Mouse (Mus musculus): ENCODE results near the gene Gm3045. TPM values are rescaled to one million over a fixed set of nuclear protein-coding genes. Genes with fewer than 3 reads are reported as not detected.

Gene Gm3045
- polyA plus RNA-seq, 1 experiment from 2014 or later: not detected

DNA sequence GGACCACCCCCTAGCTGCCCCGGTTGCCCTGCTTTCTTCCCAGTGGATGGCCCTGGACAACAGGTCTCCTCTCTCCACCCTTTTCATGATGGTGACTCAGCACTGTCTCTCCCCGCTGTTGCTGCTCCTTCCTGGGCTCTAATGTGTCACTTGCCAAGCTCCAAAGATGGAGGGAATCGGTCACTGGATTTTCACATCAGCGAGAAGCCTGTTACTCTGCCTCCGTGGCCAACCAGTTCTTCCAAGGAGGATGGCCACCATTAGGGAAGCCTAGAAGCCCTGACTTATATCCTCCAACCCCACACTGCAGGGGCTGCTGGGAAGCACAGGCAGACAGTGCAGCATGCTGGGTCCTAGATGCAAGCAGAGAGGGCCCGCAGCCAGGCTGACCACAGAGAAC, 44.8 kb downstream of the Gm3045 start:
- no peak overlapping the region for H3K4me2 ChIP-seq
- H3K27me3 ChIP-seq (ENCODE audit: insufficient read depth, low read length): no peaks in the 10 kb centered on the region
- H3K9me3 ChIP-seq (ENCODE audit: low read depth, low read length): no peaks in the 10 kb centered on the region
- no peak for TF ChIP-seq CTCF (IDR thresholded peaks at IDR 0.05; ENCODE audit: low read depth)
- H3K4me1 ChIP-seq (ENCODE audit: insufficient read depth): no peaks in the 10 kb centered on the region
- no peak overlapping the region for H3K27ac ChIP-seq (ENCODE audit: low read depth)
- no peak overlapping the region for H3K4me3 ChIP-seq (ENCODE audit: low read depth, low read length)
- no peaks in the 10 kb centered on the region for H3K36me3 ChIP-seq (ENCODE audit: insufficient read depth)
- DNase-seq (no peak), ATAC-seq (ENCODE audit: insufficient read depth) (no peak)
- 79% methylated on average over 6 of the region's 6 CpGs for WGBS
- no peak overlapping the region for H3K9ac ChIP-seq

DNA sequence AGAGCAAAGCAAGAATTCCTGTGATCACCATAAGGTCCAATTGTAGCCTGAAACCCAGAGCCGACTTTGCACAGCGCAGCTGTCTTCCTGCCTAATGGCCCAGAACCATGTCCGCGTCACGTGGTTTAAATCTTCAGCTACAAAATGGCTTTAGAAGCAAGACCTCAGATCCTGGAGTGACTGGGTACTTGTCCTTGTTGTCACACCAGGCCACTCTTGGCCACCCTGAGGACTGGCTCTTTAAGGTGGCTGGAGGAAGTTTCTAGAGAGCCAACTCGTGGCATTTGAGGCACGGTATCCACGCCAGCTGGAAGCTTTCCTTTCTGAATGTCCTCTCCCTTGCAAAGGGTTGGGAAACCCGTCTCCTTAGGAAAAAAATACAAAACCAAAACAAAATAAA, 45.6 kb downstream of the Gm3045 start:
- WGBS: 60% methylated on average over 9 of the region's 9 CpGs
- no peak overlapping the region for H3K4me2 ChIP-seq
- ATAC-seq (ENCODE audit: insufficient read depth): no peak
- peak; percentile 47 for DNase-seq
- H3K27ac ChIP-seq (ENCODE audit: low read depth): peak overlapping the region; percentile 45; the same call in 1 of the 2 replicates
- H3K27me3 ChIP-seq (ENCODE audit: insufficient read depth, low read length): no peaks in the 10 kb centered on the region
- no peak for TF ChIP-seq CTCF (IDR thresholded peaks at IDR 0.05; ENCODE audit: low read depth)
- no peak overlapping the region for H3K9ac ChIP-seq
- no peak overlapping the region for H3K4me3 ChIP-seq (ENCODE audit: low read depth, low read length)
- no peaks in the 10 kb centered on the region for H3K4me1 ChIP-seq (ENCODE audit: insufficient read depth)
- H3K36me3 ChIP-seq (ENCODE audit: insufficient read depth): no peaks in the 10 kb centered on the region
- H3K9me3 ChIP-seq (ENCODE audit: low read depth, low read length): no peaks in the 10 kb centered on the region

DNA sequence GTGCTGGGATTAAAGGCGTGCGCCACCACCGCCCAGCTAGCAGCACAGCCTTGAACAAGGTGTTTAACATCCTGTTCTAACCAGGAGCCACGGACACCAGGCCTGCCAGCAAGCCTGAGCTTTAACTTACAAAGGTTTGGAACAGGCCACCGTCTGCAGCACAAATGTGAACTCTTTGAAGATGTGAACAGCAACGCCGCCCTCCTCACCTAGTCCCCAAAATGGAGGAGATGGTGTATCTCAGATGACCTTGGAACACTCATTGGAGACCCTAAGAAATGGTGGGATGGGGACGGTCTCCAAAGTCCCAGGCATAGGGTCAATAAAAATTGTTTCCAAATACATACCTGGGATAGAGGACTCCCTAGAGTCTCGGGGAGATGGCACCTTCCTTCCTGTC, 46.3 kb downstream of the Gm3045 start:
- DNase-seq (no peak), ATAC-seq (ENCODE audit: insufficient read depth) (no peak)
- Histone ChIP-seq H3K4me2 (no peak overlapping the region), H3K9ac (no peak overlapping the region), H3K27ac (ENCODE audit: low read depth) (no peak overlapping the region), H3K9me3 (ENCODE audit: low read depth, low read length) (no peaks in the 10 kb centered on the region), H3K4me3 (ENCODE audit: low read depth, low read length) (no peak overlapping the region), H3K36me3 (ENCODE audit: insufficient read depth) (no peaks in the 10 kb centered on the region), H3K27me3 (ENCODE audit: insufficient read depth, low read length) (no peaks in the 10 kb centered on the region), H3K4me1 (ENCODE audit: insufficient read depth) (no peaks in the 10 kb centered on the region)
- WGBS: 86% methylated on average over 9 of the region's 9 CpGs
- TF ChIP-seq CTCF (IDR thresholded peaks at IDR 0.05; ENCODE audit: low read depth): no peak

DNA sequence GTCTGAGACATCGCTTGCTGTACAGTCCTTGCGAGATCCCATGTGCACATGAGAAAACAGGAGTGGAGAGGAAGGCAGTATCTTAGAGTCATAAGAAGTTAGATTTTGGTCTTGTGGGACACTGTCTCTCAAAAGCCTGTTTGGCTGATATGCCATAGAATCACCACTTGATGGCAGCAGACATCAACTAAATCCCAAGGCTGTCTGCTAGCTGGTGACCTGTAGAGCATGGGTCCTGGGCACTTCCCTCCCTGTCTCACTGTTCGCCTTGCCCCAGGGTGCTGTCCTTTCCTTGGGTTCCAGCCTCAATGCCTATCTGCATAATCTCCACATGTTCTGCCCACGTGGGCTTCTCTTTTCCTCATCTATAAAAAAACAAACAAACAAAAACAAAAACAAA, 49.0 kb downstream of the Gm3045 start:
- ATAC-seq (ENCODE audit: insufficient read depth) (peak; percentile 71), DNase-seq (peak; percentile 86)
- H3K27me3 ChIP-seq (ENCODE audit: insufficient read depth, low read length): no peaks in the 10 kb centered on the region
- WGBS: 30% methylated on average over 4 of the region's 4 CpGs
- H3K4me1 ChIP-seq (ENCODE audit: insufficient read depth): no peaks in the 10 kb centered on the region
- TF ChIP-seq CTCF (IDR thresholded peaks at IDR 0.05; ENCODE audit: low read depth): peak; percentile 88
- no peaks in the 10 kb centered on the region for H3K36me3 ChIP-seq (ENCODE audit: insufficient read depth)
- H3K27ac ChIP-seq (ENCODE audit: low read depth): no peak overlapping the region
- no peak overlapping the region for H3K9ac ChIP-seq
- no peak overlapping the region for H3K4me2 ChIP-seq
- no peaks in the 10 kb centered on the region for H3K9me3 ChIP-seq (ENCODE audit: low read depth, low read length)
- no peak overlapping the region for H3K4me3 ChIP-seq (ENCODE audit: low read depth, low read length)

DNA sequence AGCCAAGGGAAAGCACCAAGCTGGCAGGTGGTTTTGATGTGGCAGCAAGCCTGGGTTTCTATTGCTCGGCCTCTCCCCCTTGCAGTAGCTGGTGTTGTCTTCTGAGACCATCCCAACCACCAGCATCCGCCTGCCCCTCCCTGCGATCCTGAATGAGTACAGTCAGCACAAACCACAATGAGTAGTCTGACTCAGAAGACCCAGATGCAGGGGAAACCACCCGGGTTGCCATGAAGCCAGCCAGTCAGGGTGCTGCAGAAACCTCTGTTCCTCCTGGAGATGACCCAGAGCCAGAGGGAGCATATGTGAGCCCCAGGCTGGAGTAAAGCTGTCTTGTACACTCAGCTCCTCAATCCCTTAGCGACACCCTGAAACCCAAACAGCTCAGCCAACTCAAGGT, 50.4 kb downstream of the Gm3045 start:
- Histone ChIP-seq H3K4me3 (ENCODE audit: low read depth, low read length) (no peak overlapping the region), H3K27me3 (ENCODE audit: insufficient read depth, low read length) (no peaks in the 10 kb centered on the region), H3K4me1 (ENCODE audit: insufficient read depth) (no peaks in the 10 kb centered on the region), H3K27ac (ENCODE audit: low read depth) (no peak overlapping the region), H3K4me2 (no peak overlapping the region), H3K36me3 (ENCODE audit: insufficient read depth) (no peaks in the 10 kb centered on the region), H3K9ac (no peak overlapping the region), H3K9me3 (ENCODE audit: low read depth, low read length) (no peaks in the 10 kb centered on the region)
- no peak for TF ChIP-seq CTCF (IDR thresholded peaks at IDR 0.05; ENCODE audit: low read depth)
- ATAC-seq (ENCODE audit: insufficient read depth) (no peak), DNase-seq (no peak)
- 53% methylated on average over 5 of the region's 5 CpGs for WGBS

DNA sequence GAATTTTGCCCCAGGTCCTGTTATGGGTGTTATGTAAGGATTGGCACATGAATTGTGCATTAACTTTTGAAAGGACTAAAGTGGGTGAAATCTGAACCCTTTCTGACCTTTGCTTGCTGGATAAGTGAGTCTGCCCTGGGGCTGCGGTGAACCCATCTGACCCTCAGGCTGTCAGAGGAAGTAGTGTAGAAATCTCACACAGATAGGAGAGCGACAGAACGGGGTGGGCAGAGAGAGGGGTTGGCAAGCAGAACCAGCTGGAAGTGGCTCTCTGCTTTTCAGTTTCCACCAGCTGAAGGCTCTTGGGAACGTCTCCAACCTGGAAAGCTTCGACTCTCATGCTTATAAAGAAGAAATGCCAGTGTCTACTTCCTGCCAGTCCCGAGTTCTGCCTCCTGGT, 50.9 kb downstream of the Gm3045 start:
- DNase-seq (peak; percentile 14), ATAC-seq (ENCODE audit: insufficient read depth) (no peak)
- H3K4me3 ChIP-seq (ENCODE audit: low read depth, low read length): no peak overlapping the region
- H3K9ac ChIP-seq: no peak overlapping the region
- H3K4me2 ChIP-seq: no peak overlapping the region
- 12% methylated on average over 6 of the region's 6 CpGs for WGBS
- no peak for TF ChIP-seq CTCF (IDR thresholded peaks at IDR 0.05; ENCODE audit: low read depth)
- H3K36me3 ChIP-seq (ENCODE audit: insufficient read depth): no peaks in the 10 kb centered on the region
- H3K9me3 ChIP-seq (ENCODE audit: low read depth, low read length): no peaks in the 10 kb centered on the region
- no peak overlapping the region for H3K27ac ChIP-seq (ENCODE audit: low read depth)
- H3K4me1 ChIP-seq (ENCODE audit: insufficient read depth): no peaks in the 10 kb centered on the region
- H3K27me3 ChIP-seq (ENCODE audit: insufficient read depth, low read length): no peaks in the 10 kb centered on the region

DNA sequence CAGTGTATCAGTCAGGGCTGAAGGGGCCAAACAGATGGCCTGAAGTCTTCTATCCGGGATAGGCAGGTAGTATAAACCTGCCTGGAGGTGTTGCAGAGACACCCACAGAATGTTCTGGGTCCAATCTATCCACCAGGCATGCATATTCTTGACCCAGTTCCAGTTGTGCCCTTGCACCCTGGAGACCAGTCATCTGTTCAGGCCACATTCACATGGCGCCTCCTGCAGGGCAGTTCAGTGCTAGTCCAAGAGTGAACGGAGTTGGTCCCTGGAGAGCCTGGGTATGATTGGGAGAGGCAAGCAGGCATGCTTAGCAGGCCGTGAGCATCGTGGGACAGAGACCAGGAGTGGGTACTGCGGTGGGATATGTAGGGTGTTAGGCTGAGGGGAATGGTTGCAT, 51.6 kb downstream of the Gm3045 start:
- Histone ChIP-seq H3K4me2 (no peak overlapping the region), H3K9ac (no peak overlapping the region), H3K27me3 (ENCODE audit: insufficient read depth, low read length) (no peaks in the 10 kb centered on the region), H3K9me3 (ENCODE audit: low read depth, low read length) (no peaks in the 10 kb centered on the region), H3K4me3 (ENCODE audit: low read depth, low read length) (no peak overlapping the region), H3K4me1 (ENCODE audit: insufficient read depth) (no peaks in the 10 kb centered on the region), H3K36me3 (ENCODE audit: insufficient read depth) (no peaks in the 10 kb centered on the region), H3K27ac (ENCODE audit: low read depth) (no peak overlapping the region)
- TF ChIP-seq CTCF (IDR thresholded peaks at IDR 0.05; ENCODE audit: low read depth): peak; percentile 21
- WGBS: 76% methylated on average over 6 of the region's 6 CpGs
- no peak for ATAC-seq (ENCODE audit: insufficient read depth)
- DNase-seq: no peak

DNA sequence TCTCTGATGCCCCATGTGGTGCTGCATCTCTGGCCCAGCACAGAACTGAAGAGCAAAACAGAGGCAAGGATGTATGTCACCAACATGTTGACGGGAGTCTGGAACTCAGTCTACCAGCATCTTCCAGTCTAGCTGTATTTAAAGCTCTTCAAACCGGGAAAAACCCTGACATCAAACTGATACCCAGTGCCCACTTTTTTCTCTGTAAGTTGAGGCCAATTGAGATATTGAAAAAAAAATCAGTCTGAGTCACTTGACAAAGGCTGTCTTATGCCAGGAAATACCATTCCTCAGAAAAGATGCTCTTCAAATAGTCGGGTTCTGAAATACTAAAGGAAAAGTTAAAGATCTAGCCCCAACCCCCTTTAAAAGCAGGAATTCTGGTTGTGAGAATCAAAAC, 55.8 kb downstream of the Gm3045 start, which contains the start of gene Il9:
Gene Il9 (minus strand): TSS at position 101 of the 400 bp plus-strand sequence.
- Histone ChIP-seq H3K36me3 (ENCODE audit: insufficient read depth) (no peaks in the 10 kb centered on the region), H3K4me3 (ENCODE audit: low read depth, low read length) (no peak within 1 kb of the TSS), H3K27me3 (ENCODE audit: insufficient read depth, low read length) (no peaks in the 10 kb centered on the region), H3K9ac (no peak within 1 kb of the TSS), H3K9me3 (ENCODE audit: low read depth, low read length) (no peaks in the 10 kb centered on the region), H3K27ac (ENCODE audit: low read depth) (no peak within 1 kb of the TSS), H3K4me1 (ENCODE audit: insufficient read depth) (no peaks in the 10 kb centered on the region), H3K4me2 (no peak within 1 kb of the TSS)
- 75% methylated on average over 3 of the region's 3 CpGs for WGBS
- no peak for TF ChIP-seq CTCF (IDR thresholded peaks at IDR 0.05; ENCODE audit: low read depth)
- no peak for DNase-seq
- ATAC-seq (ENCODE audit: insufficient read depth): no peak

Other genes starting within 250 kb of the Gm3045 start
- 0.85 and 1.0 TPM in 2 replicates for gene Tifab, start 247.7 kb upstream of the Gm3045 start, polyA plus RNA-seq (2014; fragmentation: Nextera tagmentation; extraction: Ambion mirVana)
- gene Neurog1, start 174.4 kb upstream of the Gm3045 start, polyA plus RNA-seq (2014; fragmentation: Nextera tagmentation; extraction: Ambion mirVana): not detected in 2 replicates
- 9.0 and 9.8 TPM in 2 replicates for gene Cxcl14, start 130.0 kb upstream of the Gm3045 start, polyA plus RNA-seq (2014; fragmentation: Nextera tagmentation; extraction: Ambion mirVana)
- 0.19 and 0.22 TPM in 2 replicates for gene Slc25a48, start 11.8 kb downstream of the Gm3045 start, polyA plus RNA-seq (2014; fragmentation: Nextera tagmentation; extraction: Ambion mirVana)
- not detected in 2 replicates for gene Il9, start 55.7 kb downstream of the Gm3045 start, polyA plus RNA-seq (2014; fragmentation: Nextera tagmentation; extraction: Ambion mirVana)
- 1.7 and 2.2 TPM in 2 replicates for gene Fbxl21, start 95.9 kb downstream of the Gm3045 start, polyA plus RNA-seq (2014; fragmentation: Nextera tagmentation; extraction: Ambion mirVana)
- not detected in 2 replicates for gene Lect2, start 121.9 kb downstream of the Gm3045 start, polyA plus RNA-seq (2014; fragmentation: Nextera tagmentation; extraction: Ambion mirVana)
- 165 and 171 TPM in 2 replicates for gene Tgfbi, start 182.9 kb downstream of the Gm3045 start, polyA plus RNA-seq (2014; fragmentation: Nextera tagmentation; extraction: Ambion mirVana)

Data from lung, embryonic 14.5 days (tissue).